Mouse (Mus musculus): ENCODE results near the gene Cldn17.

The Cldn17 gene

DNA sequence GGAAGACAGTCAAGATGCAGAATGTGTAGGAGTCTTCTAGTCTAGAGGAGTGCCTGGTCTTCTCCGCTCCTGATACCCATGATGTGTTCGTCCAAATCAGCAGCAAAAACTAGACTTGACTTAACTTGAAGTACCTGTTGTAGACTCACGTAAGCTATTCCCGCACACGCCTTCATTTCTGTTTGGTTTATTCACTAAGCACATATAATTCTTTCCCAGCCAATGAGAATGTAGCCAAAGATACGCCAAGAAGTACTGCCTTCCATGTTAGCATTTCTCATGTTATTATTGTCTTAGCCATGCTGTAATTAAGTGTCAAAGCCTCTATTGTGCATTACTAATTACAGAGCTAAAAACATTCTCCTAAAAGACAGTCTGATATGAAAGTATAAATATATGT is at the start of gene Cldn17:
TSS of gene Cldn17 (minus strand) at position 101 of the 400 bp plus-strand sequence.
- H3K27me3 ChIP-seq (ENCODE audit: control insufficient read depth, insufficient read depth, low read length, poor library complexity, severe bottlenecking), result no peaks in the 10 kb centered on the region
- no peak for DNase-seq (ENCODE audit: low read depth, low spot score)
- no peaks in the 10 kb centered on the region for H3K36me3 ChIP-seq (ENCODE audit: control insufficient read depth, insufficient read depth, low read length, poor library complexity, severe bottlenecking)

DNA sequence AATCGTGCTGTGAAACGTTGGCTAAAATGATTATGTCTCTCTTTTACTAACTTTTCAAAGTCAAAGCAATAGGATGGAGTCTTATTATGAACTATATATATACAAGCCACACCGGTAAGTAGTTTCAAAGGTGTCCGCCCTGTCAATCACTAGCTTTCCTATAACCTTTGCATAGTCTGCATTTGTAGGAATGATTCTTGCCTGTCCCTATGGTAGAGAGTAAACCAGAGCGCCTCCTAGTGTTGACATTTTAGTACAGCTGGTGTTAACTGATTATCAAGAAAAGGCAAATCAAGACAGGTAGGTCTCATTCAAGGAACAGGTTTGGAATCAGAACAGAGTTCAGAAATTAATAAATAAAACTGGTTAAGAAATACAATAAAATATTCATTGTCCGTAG is 35.7 kb upstream of the Cldn17 start:
- H3K36me3 ChIP-seq (ENCODE audit: control insufficient read depth, insufficient read depth, low read length, poor library complexity, severe bottlenecking), result no peaks in the 10 kb centered on the region
- no peak for DNase-seq (ENCODE audit: low read depth, low spot score)
- no peaks in the 10 kb centered on the region for H3K27me3 ChIP-seq (ENCODE audit: control insufficient read depth, insufficient read depth, low read length, poor library complexity, severe bottlenecking)

DNA sequence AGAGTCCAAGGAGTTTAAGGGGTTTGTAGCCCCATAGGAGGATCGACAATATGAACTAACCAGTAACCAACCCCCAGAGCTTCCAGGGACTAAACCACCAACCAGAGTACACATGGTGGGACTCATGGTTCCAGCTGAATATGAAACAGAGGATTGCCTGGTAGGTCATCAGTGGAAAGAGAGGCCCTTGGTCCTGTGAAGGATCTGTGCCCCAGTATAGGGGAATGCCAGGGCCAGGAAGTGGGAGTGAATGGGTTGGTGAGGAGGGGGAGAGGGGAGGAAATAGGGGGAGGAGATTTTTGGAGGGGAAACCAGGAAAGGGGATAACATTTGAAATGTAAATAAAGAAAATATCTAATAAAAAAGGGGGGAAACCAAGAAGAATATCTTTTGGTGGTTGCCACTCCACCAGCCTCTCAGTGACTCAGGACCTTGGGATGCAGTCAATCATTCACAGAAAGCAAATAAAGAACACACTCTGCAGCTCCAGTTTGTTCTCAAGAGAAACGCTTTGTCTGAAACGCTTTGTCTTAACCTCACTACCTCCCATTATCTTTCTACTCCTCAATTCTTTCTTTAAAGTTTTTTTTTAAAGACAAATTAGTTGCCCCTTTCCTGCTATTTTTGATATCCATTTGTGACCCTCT is 33.2 kb upstream of the Cldn17 start:
- no peak for DNase-seq (ENCODE audit: low read depth, low spot score)
- Histone ChIP-seq H3K27me3 (ENCODE audit: control insufficient read depth, insufficient read depth, low read length, poor library complexity, severe bottlenecking) (no peaks in the 10 kb centered on the region), H3K36me3 (ENCODE audit: control insufficient read depth, insufficient read depth, low read length, poor library complexity, severe bottlenecking) (no peaks in the 10 kb centered on the region)

DNA sequence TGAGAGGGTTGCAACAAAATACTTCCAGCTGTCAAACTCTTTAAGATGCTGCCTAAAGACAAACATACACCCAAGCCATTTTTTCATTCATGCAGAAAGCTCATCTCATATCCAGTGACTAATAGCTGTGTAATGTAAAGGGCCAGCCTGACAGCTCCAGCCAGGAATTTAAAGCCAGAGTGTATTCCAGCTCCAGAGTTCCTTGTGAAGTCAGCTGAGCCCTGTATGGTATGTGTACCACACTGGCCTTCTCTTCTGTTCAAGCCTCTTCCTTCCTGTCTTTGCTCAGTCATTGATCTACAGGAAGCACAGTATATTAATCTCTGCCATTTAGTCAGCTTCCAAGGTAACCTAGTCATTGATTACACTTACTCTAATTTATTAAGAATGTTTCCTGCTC is 4.6 kb upstream of the Cldn17 start:
- no peak for DNase-seq (ENCODE audit: low read depth, low spot score)
- H3K36me3 ChIP-seq (ENCODE audit: control insufficient read depth, insufficient read depth, low read length, poor library complexity, severe bottlenecking), result no peaks in the 10 kb centered on the region
- no peaks in the 10 kb centered on the region for H3K27me3 ChIP-seq (ENCODE audit: control insufficient read depth, insufficient read depth, low read length, poor library complexity, severe bottlenecking)

DNA sequence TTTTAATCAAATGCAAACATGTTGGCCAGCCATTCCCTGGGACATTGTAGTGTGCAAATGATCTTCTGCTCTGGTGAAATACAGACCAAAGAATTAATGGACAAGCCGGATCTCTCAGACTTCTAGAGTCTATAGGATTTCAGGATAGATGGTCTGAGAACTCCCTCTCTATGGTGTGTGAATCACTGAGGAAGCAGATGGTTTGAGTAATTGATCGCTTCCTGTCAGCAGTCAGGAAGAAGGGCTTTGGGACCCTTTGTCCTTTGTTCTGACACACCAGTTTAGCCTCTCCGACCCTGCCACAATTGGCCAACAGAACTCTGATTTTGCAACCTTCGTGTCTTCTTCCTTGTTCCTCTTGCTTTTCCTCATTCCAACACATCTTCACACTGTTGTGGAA is 1.4 kb upstream of the Cldn17 start:
- DNase-seq (ENCODE audit: low read depth, low spot score), result no peak
- H3K36me3 ChIP-seq (ENCODE audit: control insufficient read depth, insufficient read depth, low read length, poor library complexity, severe bottlenecking), result no peaks in the 10 kb centered on the region
- H3K27me3 ChIP-seq (ENCODE audit: control insufficient read depth, insufficient read depth, low read length, poor library complexity, severe bottlenecking), result no peaks in the 10 kb centered on the region

DNA sequence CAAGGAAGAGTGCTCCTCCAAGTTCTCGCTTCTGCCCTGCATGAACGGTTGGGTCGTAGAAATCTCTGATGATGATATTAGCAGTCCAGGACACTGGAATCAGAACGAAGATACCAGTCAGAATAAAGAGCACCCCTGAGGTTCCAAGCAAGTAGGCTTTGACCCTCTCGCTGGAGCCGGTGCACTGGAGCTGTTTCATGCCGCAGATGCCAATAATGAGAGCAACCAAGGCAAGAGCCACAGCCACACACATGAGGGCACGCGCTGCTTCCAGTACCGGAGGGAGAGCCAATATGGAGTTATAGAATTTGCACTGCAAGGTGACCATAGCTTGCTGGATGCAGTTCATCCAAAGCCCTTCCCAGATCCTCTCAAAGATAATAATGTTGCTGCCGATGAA is 440 bp downstream of the Cldn17 start:
- no peak for DNase-seq (ENCODE audit: low read depth, low spot score)
- Histone ChIP-seq H3K36me3 (ENCODE audit: control insufficient read depth, insufficient read depth, low read length, poor library complexity, severe bottlenecking) (no peaks in the 10 kb centered on the region), H3K27me3 (ENCODE audit: control insufficient read depth, insufficient read depth, low read length, poor library complexity, severe bottlenecking) (no peaks in the 10 kb centered on the region)

DNA sequence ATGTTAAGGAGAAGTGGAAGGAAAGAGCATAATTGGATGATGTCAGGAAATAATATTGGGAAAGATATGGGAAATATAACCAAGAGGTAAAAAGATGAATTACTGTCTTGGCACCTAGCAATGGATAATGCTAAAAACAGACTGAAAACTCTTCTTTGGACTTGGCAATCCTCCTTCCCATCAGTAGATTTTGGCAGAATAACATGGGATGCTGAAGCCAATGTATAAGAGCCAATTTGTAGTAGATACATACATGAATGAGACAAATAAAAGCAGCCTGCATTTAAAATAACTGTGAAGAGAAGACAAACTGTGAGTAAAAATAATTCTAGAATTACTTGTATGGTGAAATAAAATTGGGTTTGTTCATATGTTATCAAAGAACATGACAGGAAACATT is 18.7 kb downstream of the Cldn17 start:
- Histone ChIP-seq H3K36me3 (ENCODE audit: control insufficient read depth, insufficient read depth, low read length, poor library complexity, severe bottlenecking) (no peaks in the 10 kb centered on the region), H3K27me3 (ENCODE audit: control insufficient read depth, insufficient read depth, low read length, poor library complexity, severe bottlenecking) (no peaks in the 10 kb centered on the region)
- DNase-seq (ENCODE audit: low read depth, low spot score), result no peak

DNA sequence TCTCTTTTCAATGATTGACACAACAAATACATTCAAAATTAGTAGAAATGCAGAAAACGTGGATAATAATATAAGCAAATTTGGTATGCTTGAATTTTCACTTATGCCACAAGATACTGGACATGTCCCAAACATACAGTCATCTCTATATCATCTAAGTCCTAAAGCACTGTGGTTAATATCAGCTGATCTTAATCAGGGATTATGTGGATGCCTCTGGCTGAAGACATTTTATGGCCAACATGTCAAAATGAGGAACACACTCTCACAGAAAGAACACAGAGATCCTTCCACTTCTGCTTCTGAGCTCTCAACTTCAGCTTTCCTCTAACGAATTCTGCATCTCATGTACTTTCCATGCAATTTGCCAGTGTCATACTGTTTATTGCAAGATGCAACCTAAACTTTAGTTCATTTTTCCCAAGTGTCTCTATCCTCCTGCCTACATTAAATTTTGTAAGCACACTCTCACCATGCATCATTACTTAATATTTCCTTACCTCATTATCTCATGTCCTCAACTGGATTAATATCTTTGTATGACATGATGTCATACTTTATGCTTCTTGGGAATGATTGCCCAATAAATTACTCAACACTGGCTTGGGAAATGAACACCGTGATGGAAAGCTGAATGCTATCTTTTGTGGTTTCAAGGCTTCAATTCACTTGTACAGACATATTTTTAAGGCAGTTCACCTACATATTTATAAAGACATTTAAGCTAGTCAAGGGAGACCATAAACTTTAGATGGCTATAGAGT is 26.6 kb downstream of the Cldn17 start:
- H3K36me3 ChIP-seq (ENCODE audit: control insufficient read depth, insufficient read depth, low read length, poor library complexity, severe bottlenecking), result no peaks in the 10 kb centered on the region
- no peak for DNase-seq (ENCODE audit: low read depth, low spot score)
- no peaks in the 10 kb centered on the region for H3K27me3 ChIP-seq (ENCODE audit: control insufficient read depth, insufficient read depth, low read length, poor library complexity, severe bottlenecking)

DNA sequence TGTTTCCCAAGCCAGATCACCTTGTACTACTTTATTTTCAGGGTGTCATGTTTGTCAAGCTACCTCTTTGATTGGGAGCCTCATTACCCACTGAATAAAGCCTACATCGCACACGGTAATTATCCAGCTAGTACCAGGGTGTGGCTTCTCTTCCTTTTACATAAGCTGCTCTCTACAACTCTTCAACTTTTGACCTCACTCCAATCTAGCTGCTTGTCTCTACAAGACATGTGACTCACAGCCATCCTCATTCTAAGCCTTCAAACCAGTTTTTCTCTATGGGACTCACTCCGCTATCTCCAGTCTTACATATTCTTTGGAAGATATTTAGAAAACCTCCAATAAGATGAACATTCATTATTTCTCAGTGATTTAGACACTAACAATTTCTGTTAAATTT is 43.5 kb downstream of the Cldn17 start:
- no peaks in the 10 kb centered on the region for H3K27me3 ChIP-seq (ENCODE audit: control insufficient read depth, insufficient read depth, low read length, poor library complexity, severe bottlenecking)
- H3K36me3 ChIP-seq (ENCODE audit: control insufficient read depth, insufficient read depth, low read length, poor library complexity, severe bottlenecking), result no peaks in the 10 kb centered on the region
- no peak for DNase-seq (ENCODE audit: low read depth, low spot score)

Measured in splenic B cell, adult 2 months (primary cell).